Mouse (Mus musculus) forebrain, embryonic 16.5 days (tissue): ENCODE measurements around the gene Pbxip1. TPM values are rescaled to one million over a fixed set of nuclear protein-coding genes. Genes with fewer than 3 reads are reported as not detected.

ENCODE experiments used
- ATAC-seq: fragments of 200-750 bp; cut with Nextera tagmentation; 2 replicates; pipeline ENCODE4 v1.8.0; 2017; ENCODE audit warnings: mild to moderate bottlenecking, moderate library complexity
- H3K27ac ChIP-seq: fragments of 300-500 bp; sonication (generic); 2 replicates; pipeline ENCODE4 v1.5.1; 2014; ENCODE audit warnings: low read length, control low read depth
- H3K27me3 ChIP-seq: fragments of 300-500 bp; sonication (generic); replicated peaks from 2 replicates; pipeline ENCODE4 v1.6.1; 2014; ENCODE audit warnings: low read length; ENCODE audit not compliant: control insufficient read depth, insufficient read depth
- H3K36me3 ChIP-seq: fragments of 300-500 bp; sonication (generic); 2 replicates; pipeline ENCODE4 v1.6.1; 2014; ENCODE audit not compliant: control insufficient read depth, insufficient read depth
- H3K4me1 ChIP-seq: fragments of 300-500 bp; sonication (generic); replicated peaks from 2 replicates; pipeline ENCODE4 v1.6.1; 2014; ENCODE audit warnings: low read length; ENCODE audit not compliant: control insufficient read depth, insufficient read depth
- H3K4me2 ChIP-seq: fragments of 300-500 bp; sonication (generic); 2 replicates; pipeline ENCODE4 v1.6.1; 2014; ENCODE audit warnings: mild to moderate bottlenecking, low read length, control low read depth
- H3K4me3 ChIP-seq: fragments of 300-500 bp; sonication (generic); replicated peaks from 2 replicates; pipeline ENCODE4 v1.5.1; 2014; ENCODE audit warnings: mild to moderate bottlenecking, low read length, control low read depth
- H3K9ac ChIP-seq: fragments of 300-500 bp; sonication (generic); replicated peaks from 2 replicates; pipeline ENCODE4 v1.6.1; 2014; ENCODE audit warnings: low read depth, low read length, control low read depth
- H3K9me3 ChIP-seq: fragments of 300-500 bp; sonication (generic); 2 replicates; pipeline ENCODE4 v1.6.1; 2016; ENCODE audit warnings: low read length; ENCODE audit not compliant: control insufficient read depth
- WGBS: fragments of 180-500 bp; shearing (Covaris S2); extraction: QIAGEN DNeasy Blood & Tissue Kit; methylation state at CpG from one replicate; pipeline ENCODE4 v1.1.7; 2014; 5-methylcytosine and 5-hydroxymethylcytosine counted together
- polyA plus RNA-seq: library from polyadenylated mRNA; unstranded; fragments of >200 nt; fragmentation: Nextera tagmentation; extraction: Ambion mirVana; gene quantifications from 2 replicates; pipeline ENCODE4 v1.2.1, GENCODE M21; 2015

Pbxip1 gene
- polyA plus RNA-seq, 1 experiment from 2014 or later: 11.1 TPM

- Histone ChIP-seq H3K9me3 (no peaks in the 10 kb centered on the region), H3K27me3 (no peaks in the 10 kb centered on the region), H3K36me3 (peaks cover 9% of the 10 kb centered on the region; the same call in 1 of the 2 replicates), H3K9ac (no peak overlapping the region), H3K4me2 (no peak overlapping the region), H3K27ac (no peak overlapping the region), H3K4me3 (no peak overlapping the region), H3K4me1 (peaks cover 10% of the 10 kb centered on the region)
- 82% methylated on average over 6 of the region's 6 CpGs for WGBS
- ATAC-seq: no peak
Measured at GRCm38 (mm10) chr3:89406887-89407286, 29.6 kb upstream of the Pbxip1 start.

GRCm38 (mm10) chr3:89408448-89408847, 28.1 kb upstream of the Pbxip1 start:
- H3K4me1 ChIP-seq: peaks cover 10% of the 10 kb centered on the region
- no peak overlapping the region for H3K4me3 ChIP-seq
- peaks cover 3% of the 10 kb centered on the region; the same call in 1 of the 2 replicates for H3K36me3 ChIP-seq
- no peak overlapping the region for H3K9ac ChIP-seq
- ATAC-seq: no peak
- H3K27ac ChIP-seq: no peak overlapping the region
- no peaks in the 10 kb centered on the region for H3K9me3 ChIP-seq
- no peaks in the 10 kb centered on the region for H3K27me3 ChIP-seq
- no peak overlapping the region for H3K4me2 ChIP-seq
- 68% methylated on average over 16 of the region's 16 CpGs for WGBS

- H3K9ac ChIP-seq: no peak overlapping the region
- no peak overlapping the region for H3K27ac ChIP-seq
- no peaks in the 10 kb centered on the region for H3K27me3 ChIP-seq
- ATAC-seq: no peak
- H3K36me3 ChIP-seq: peaks cover 3% of the 10 kb centered on the region; the same call in 1 of the 2 replicates
- H3K4me2 ChIP-seq: no peak overlapping the region
- H3K9me3 ChIP-seq: no peaks in the 10 kb centered on the region
- 91% methylated on average over 3 of the region's 3 CpGs for WGBS
- peaks cover 10% of the 10 kb centered on the region for H3K4me1 ChIP-seq
- H3K4me3 ChIP-seq: no peak overlapping the region
Measured at GRCm38 (mm10) chr3:89409701-89410100, 26.8 kb upstream of the Pbxip1 start.

- Histone ChIP-seq H3K4me2 (peak overlapping the region; percentile 53), H3K36me3 (peaks cover 11% of the 10 kb centered on the region; the same call in 1 of the 2 replicates), H3K9me3 (no peaks in the 10 kb centered on the region), H3K4me3 (peak overlapping the region; percentile 59), H3K27me3 (no peaks in the 10 kb centered on the region), H3K9ac (peak overlapping the region; percentile 62), H3K4me1 (peaks cover 10% of the 10 kb centered on the region), H3K27ac (no peak overlapping the region)
- 82% methylated on average over 10 of the region's 10 CpGs for WGBS
- no peak for ATAC-seq
Measured at GRCm38 (mm10) chr3:89410864-89411263, 25.6 kb upstream of the Pbxip1 start.

- Histone ChIP-seq H3K9me3 (no peaks in the 10 kb centered on the region), H3K4me2 (peak within 1 kb of the TSS; percentile 53), H3K4me3 (peak within 1 kb of the TSS; percentile 59), H3K9ac (peak within 1 kb of the TSS; percentile 62), H3K27ac (peak within 1 kb of the TSS; percentile 42; the same call in 1 of the 2 replicates), H3K27me3 (no peaks in the 10 kb centered on the region), H3K36me3 (peaks cover 12% of the 10 kb centered on the region; the same call in 1 of the 2 replicates), H3K4me1 (peaks cover 14% of the 10 kb centered on the region)
- 7% methylated on average over 28 of the region's 28 CpGs for WGBS
- peak; percentile 100 for ATAC-seq
Measured at GRCm38 (mm10) chr3:89411490-89412393, 24.8 kb upstream of the Pbxip1 start, which contains the start of gene Flad1. TSS of gene Flad1 (minus strand) at chr3:89411870.

- no peak for ATAC-seq
- Histone ChIP-seq H3K4me1 (peaks cover 27% of the 10 kb centered on the region), H3K4me2 (no peak overlapping the region), H3K9me3 (no peaks in the 10 kb centered on the region), H3K27ac (no peak overlapping the region), H3K9ac (no peak overlapping the region), H3K27me3 (no peaks in the 10 kb centered on the region), H3K36me3 (peaks cover 9% of the 10 kb centered on the region; the same call in 1 of the 2 replicates), H3K4me3 (no peak overlapping the region)
- 97% methylated on average over 8 of the region's 8 CpGs for WGBS
Measured at GRCm38 (mm10) chr3:89416158-89416557, 20.3 kb upstream of the Pbxip1 start.

- no peaks in the 10 kb centered on the region for H3K9me3 ChIP-seq
- H3K4me1 ChIP-seq: peaks cover 32% of the 10 kb centered on the region
- WGBS: 15% methylated on average over 2 of the region's 2 CpGs
- no peak for ATAC-seq
- peak overlapping the region; percentile 75 for H3K4me3 ChIP-seq
- H3K9ac ChIP-seq: peak overlapping the region; percentile 33
- peak overlapping the region; percentile 91 for H3K4me2 ChIP-seq
- H3K36me3 ChIP-seq: peaks cover 9% of the 10 kb centered on the region; the same call in 1 of the 2 replicates
- peak overlapping the region; percentile 54; the same call in 1 of the 2 replicates for H3K27ac ChIP-seq
- H3K27me3 ChIP-seq: no peaks in the 10 kb centered on the region
Measured at GRCm38 (mm10) chr3:89417131-89417530, 19.4 kb upstream of the Pbxip1 start.

GRCm38 (mm10) chr3:89417840-89418169, 18.7 kb upstream of the Pbxip1 start:
- H3K36me3 ChIP-seq: peaks cover 9% of the 10 kb centered on the region; the same call in 1 of the 2 replicates
- no peaks in the 10 kb centered on the region for H3K27me3 ChIP-seq
- under 1% methylated on average over 20 of the region's 20 CpGs for WGBS
- no peaks in the 10 kb centered on the region for H3K9me3 ChIP-seq
- H3K27ac ChIP-seq: peak overlapping the region; percentile 56
- H3K9ac ChIP-seq: peak overlapping the region; percentile 33
- peaks cover 34% of the 10 kb centered on the region for H3K4me1 ChIP-seq
- H3K4me2 ChIP-seq: peak overlapping the region; percentile 91
- peak overlapping the region; percentile 75 for H3K4me3 ChIP-seq
- ATAC-seq: peak; percentile 62

GRCm38 (mm10) chr3:89418170-89418860, 18.2 kb upstream of the Pbxip1 start, which contains the start of the genes Cks1b and Shc1:
TSS of gene Cks1b (minus strand) at chr3:89418383.
TSS of gene Shc1 (plus strand) at chr3:89418443.
- ATAC-seq: peak; percentile 94
- peaks cover 34% of the 10 kb centered on the region for H3K4me1 ChIP-seq
- H3K9ac ChIP-seq: peak within 1 kb of the TSS; percentile 57
- peaks cover 9% of the 10 kb centered on the region; the same call in 1 of the 2 replicates for H3K36me3 ChIP-seq
- no peaks in the 10 kb centered on the region for H3K27me3 ChIP-seq
- H3K4me2 ChIP-seq: peak within 1 kb of the TSS; percentile 91
- under 1% methylated on average over 30 of the region's 39 CpGs for WGBS
- no peaks in the 10 kb centered on the region for H3K9me3 ChIP-seq
- peak within 1 kb of the TSS; percentile 74 for H3K27ac ChIP-seq
- peak within 1 kb of the TSS; percentile 75 for H3K4me3 ChIP-seq
